Mouse (Mus musculus) limb, embryonic 12.5 days (tissue): ENCODE measurements around the gene Krba1. TPM values are rescaled to one million over a fixed set of nuclear protein-coding genes. Genes with fewer than 3 reads are reported as not detected.

Experiments
- ATAC-seq: fragments of 200-750 bp; cut with Nextera tagmentation; 2 replicates; pipeline ENCODE4 v1.8.0; 2017; ENCODE audit warnings: low read depth, moderate TSS enrichment; ENCODE audit not compliant: insufficient number of reproducible peaks, insufficient read depth, low FRiP score, low TSS enrichment
- H3K27ac ChIP-seq: fragments of 300-500 bp; sonication (generic); 2 replicates; pipeline ENCODE4 v1.5.1; 2016; ENCODE audit warnings: mild to moderate bottlenecking, moderate library complexity
- H3K27me3 ChIP-seq: fragments of 300-500 bp; sonication (generic); 2 replicates; pipeline ENCODE4 v1.6.1; 2016; ENCODE audit warnings: mild to moderate bottlenecking, moderate library complexity
- H3K36me3 ChIP-seq: fragments of 300-500 bp; sonication (generic); 2 replicates; pipeline ENCODE4 v1.6.1; 2016; ENCODE audit warnings: mild to moderate bottlenecking, moderate library complexity
- H3K4me1 ChIP-seq: fragments of 300-500 bp; sonication (generic); replicated peaks from 2 replicates; pipeline ENCODE4 v1.6.1; 2016
- H3K4me2 ChIP-seq: fragments of 300-500 bp; sonication (generic); 2 replicates; pipeline ENCODE4 v1.6.1; 2016; ENCODE audit warnings: mild to moderate bottlenecking, moderate library complexity
- H3K4me3 ChIP-seq: fragments of 300-500 bp; sonication (generic); replicated peaks from 2 replicates; pipeline ENCODE4 v1.5.1; 2016; ENCODE audit warnings: mild to moderate bottlenecking
- H3K9ac ChIP-seq: fragments of 300-500 bp; sonication (generic); replicated peaks from 2 replicates; pipeline ENCODE4 v1.6.1; 2016; ENCODE audit warnings: mild to moderate bottlenecking, moderate library complexity
- H3K9me3 ChIP-seq: fragments of 300-500 bp; sonication (generic); 2 replicates; pipeline ENCODE4 v1.6.1; 2016; ENCODE audit warnings: mild to moderate bottlenecking, moderate library complexity
- WGBS: fragments of 180-500 bp; shearing (Covaris S2); methylation state at CpG from one replicate; pipeline ENCODE4 v1.1.7; 2016; 5-methylcytosine and 5-hydroxymethylcytosine counted together
- polyA plus RNA-seq: library from polyadenylated mRNA; unstranded; fragments of >200 nt; fragmentation: Nextera tagmentation; extraction: Ambion mirVana; gene quantifications from 2 replicates; pipeline ENCODE4 v1.2.1, GENCODE M21; 2016

The Krba1 gene
- polyA plus RNA-seq, 1 experiment from 2014 or later = 29.9 TPM

DNA sequence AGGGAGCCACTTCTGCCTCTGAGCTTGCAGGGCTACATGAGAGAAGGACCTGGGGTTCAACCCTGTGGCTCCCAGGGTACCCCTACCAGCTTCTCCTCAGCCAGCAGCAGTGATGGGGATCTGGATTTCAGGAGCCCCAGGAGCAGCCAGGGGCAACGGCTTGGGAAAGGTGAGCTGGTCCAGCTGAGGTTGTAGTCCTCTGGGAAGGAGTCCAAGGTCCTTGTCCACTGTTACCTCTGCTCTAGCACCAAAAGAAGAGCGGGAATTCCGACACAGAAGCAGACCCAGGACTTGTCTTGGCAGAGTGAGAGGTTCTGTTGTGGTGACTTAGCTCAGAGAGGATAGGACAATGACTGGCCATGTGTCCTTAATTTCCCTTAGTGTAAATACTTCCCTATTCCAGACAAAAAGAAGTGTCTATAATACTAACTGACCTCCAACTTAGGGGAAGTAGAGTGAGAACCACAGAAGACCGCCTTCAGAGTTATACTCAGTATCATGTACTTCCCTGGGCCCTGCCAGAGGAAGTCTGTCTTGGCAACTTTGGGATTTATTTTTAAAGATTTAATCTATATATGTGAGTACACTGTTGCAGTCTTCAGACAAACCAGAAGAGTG lies 14.4 kb downstream of the Krba1 start:
- no peaks in the 10 kb centered on the region for H3K27me3 ChIP-seq
- no peak overlapping the region for H3K4me3 ChIP-seq
- no peaks in the 10 kb centered on the region for H3K4me1 ChIP-seq
- H3K9me3 ChIP-seq = no peaks in the 10 kb centered on the region
- no peak overlapping the region for H3K9ac ChIP-seq
- H3K27ac ChIP-seq = no peak overlapping the region
- 93% methylated on average over 4 of the region's 4 CpGs for WGBS
- H3K4me2 ChIP-seq = no peak overlapping the region
- no peak for ATAC-seq
- peaks cover 100% of the 10 kb centered on the region for H3K36me3 ChIP-seq

DNA sequence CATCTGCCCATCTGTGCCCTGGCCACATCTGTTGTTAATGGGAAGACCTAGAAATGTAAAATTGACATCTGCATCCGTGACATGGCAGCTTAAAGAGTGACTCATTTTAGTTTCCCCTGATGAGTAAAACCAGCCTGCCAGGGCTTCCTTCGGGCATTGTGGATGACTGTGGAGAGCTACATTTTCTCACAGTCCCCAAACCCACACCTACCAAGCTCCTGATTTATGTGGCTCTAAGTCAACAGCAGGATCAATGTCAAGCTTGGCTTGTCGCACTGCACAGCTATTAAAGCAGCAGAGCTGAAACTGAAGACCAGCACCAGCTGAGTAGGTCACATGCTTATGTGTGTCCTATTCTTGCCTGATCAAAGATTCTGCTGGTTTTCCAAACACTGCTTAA lies 15.2 kb downstream of the Krba1 start:
- Histone ChIP-seq H3K9ac (no peak overlapping the region), H3K9me3 (no peaks in the 10 kb centered on the region), H3K27ac (no peak overlapping the region), H3K4me2 (no peak overlapping the region), H3K4me1 (no peaks in the 10 kb centered on the region), H3K4me3 (no peak overlapping the region), H3K36me3 (peaks cover 100% of the 10 kb centered on the region), H3K27me3 (no peaks in the 10 kb centered on the region)
- ATAC-seq = no peak
- 79% methylated on average over 3 of the region's 3 CpGs for WGBS

DNA sequence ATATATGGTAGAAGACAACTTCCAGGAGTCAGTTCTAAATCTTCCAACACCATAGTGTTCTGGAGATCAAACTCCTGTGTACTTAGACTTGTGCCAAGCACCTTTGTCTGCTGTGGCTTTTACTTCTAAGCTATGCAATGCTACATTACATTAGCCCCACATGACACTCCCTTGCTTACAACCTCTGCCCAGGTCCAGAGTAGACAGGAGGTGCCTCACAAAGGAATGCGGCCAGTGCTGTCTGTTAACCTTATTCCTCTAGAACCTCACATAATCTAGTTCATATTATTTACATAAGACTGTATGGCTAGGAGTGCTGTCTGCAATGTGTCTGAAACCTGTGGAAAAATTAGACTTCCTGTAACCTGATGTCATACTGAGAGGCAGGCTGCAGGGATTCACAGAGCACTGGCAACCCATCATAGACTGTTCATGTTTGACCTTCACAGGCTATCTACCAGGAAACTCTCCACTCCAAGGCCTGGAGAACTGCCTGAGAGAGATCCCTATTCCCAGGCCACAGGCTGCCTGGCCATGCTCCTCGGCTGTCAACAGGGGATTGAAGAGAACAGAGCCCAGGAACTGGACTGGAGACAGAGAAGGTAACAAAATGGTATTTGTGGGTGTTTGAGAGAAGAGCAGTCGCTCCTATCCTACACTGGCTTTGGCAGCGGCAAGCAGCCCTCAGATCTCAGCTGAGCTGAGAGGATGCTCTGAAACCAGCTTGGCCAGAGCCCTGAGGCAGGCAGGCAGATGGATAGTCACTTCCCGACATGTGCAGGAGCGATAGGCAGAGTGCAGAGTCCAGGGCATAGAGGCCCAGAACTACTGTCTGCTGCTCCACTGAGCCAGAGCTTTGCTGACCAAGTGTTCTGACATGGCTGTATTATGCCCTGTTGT lies 16.1 kb downstream of the Krba1 start:
- no peak for ATAC-seq
- 91% methylated on average over 6 of the region's 6 CpGs for WGBS
- H3K9me3 ChIP-seq = no peaks in the 10 kb centered on the region
- H3K4me1 ChIP-seq = no peaks in the 10 kb centered on the region
- no peak overlapping the region for H3K27ac ChIP-seq
- peaks cover 100% of the 10 kb centered on the region for H3K36me3 ChIP-seq
- no peak overlapping the region for H3K9ac ChIP-seq
- H3K4me3 ChIP-seq = no peak overlapping the region
- no peaks in the 10 kb centered on the region for H3K27me3 ChIP-seq
- no peak overlapping the region for H3K4me2 ChIP-seq

DNA sequence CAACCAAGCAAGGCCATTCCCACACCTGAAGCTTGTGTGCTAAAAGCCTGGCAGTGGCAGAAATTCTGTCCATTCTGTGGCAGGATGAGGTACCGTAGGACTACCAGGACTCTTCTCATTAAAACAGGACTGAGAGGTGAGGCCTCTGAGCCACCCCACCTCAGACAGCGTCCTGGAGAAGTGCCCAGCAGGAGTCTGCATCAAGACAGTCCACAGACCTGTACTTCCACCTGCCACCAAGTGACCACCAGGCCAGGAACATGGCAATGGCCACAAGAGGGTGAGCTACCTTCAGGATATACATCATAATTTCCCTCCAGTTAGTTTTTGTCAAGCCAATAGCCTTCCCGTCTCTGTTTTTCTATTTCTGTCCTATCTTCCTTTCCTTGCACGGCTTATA lies 16.8 kb downstream of the Krba1 start:
- Histone ChIP-seq H3K9me3 (no peaks in the 10 kb centered on the region), H3K4me3 (no peak overlapping the region), H3K4me2 (no peak overlapping the region), H3K27me3 (no peaks in the 10 kb centered on the region), H3K9ac (no peak overlapping the region), H3K27ac (no peak overlapping the region), H3K4me1 (no peaks in the 10 kb centered on the region), H3K36me3 (peaks cover 100% of the 10 kb centered on the region)
- ATAC-seq = no peak
- WGBS = 89% methylated on average over 4 of the region's 4 CpGs

DNA sequence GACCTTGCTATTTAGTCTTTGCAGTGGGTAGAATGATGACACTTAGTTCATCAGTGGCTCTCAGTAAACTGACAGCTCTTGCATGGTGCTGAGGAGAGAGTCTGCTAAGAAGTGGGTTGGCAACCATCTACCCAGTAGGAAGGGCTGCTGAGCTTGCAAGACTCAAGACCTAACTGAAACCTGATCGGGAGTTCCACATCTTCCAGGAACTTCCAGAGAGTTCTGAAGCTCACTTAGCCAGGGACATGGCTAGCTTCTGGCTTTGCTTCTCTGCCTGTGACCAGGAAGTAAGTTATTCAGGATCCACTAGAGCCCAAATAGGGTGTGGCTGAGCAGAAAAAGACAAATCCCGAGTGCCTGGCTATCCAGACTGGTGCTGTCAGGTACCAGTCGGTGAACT lies 17.3 kb downstream of the Krba1 start:
- 85% methylated on average over 3 of the region's 3 CpGs for WGBS
- Histone ChIP-seq H3K4me1 (no peaks in the 10 kb centered on the region), H3K27me3 (no peaks in the 10 kb centered on the region), H3K9me3 (no peaks in the 10 kb centered on the region), H3K4me3 (no peak overlapping the region), H3K9ac (no peak overlapping the region), H3K4me2 (no peak overlapping the region), H3K27ac (no peak overlapping the region), H3K36me3 (peaks cover 100% of the 10 kb centered on the region)
- no peak for ATAC-seq

DNA sequence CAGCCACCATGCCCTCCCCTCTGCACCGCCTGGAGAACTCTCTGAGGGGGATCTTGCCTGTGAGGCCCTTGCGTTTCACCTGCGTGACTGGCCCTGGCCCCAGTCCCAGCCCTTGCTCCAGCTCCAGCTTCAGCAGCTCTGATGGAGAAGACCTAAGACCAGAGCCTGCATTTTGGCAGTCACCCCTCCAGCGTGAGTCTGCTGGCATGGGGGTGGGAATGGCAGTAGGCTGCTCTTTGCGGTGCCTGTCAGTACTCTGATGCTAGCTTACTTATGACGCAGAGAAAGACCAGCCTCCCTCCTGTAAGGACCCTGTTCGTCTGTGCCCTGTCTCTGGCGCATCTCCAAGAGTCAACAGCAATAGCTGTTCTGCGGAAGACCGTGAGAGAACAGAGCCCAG lies 17.7 kb downstream of the Krba1 start:
- H3K4me3 ChIP-seq = no peak overlapping the region
- H3K36me3 ChIP-seq = peaks cover 100% of the 10 kb centered on the region
- no peak overlapping the region for H3K27ac ChIP-seq
- 89% methylated on average over 10 of the region's 10 CpGs for WGBS
- H3K27me3 ChIP-seq = no peaks in the 10 kb centered on the region
- H3K4me2 ChIP-seq = no peak overlapping the region
- no peaks in the 10 kb centered on the region for H3K4me1 ChIP-seq
- no peak for ATAC-seq
- H3K9ac ChIP-seq = no peak overlapping the region
- H3K9me3 ChIP-seq = no peaks in the 10 kb centered on the region

DNA sequence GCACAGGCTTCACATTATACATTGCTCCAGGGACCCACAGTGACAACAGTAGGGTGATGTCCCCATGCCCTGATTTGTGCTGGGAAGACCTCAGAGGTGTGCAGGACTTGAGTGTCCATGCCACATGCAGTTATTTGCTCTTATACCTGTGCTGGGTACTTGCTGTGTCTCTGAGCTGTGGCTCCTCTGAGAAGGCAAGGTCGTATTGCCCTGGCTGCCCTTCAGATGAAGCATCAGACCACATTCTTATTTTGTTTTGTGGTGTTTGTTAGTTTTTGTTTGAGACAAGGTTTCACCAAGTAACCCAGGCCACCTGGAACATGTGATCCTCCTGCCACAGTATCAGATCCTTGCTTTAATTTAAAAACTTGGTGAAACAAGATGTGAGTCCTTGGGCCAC lies 19.5 kb downstream of the Krba1 start:
- Histone ChIP-seq H3K9ac (no peak overlapping the region), H3K4me2 (no peak overlapping the region), H3K4me3 (no peak overlapping the region), H3K27me3 (no peaks in the 10 kb centered on the region), H3K27ac (no peak overlapping the region), H3K9me3 (no peaks in the 10 kb centered on the region), H3K36me3 (peaks cover 90% of the 10 kb centered on the region), H3K4me1 (no peaks in the 10 kb centered on the region)
- ATAC-seq = no peak
- WGBS = 84% methylated on average over 1 of the region's 1 CpGs

DNA sequence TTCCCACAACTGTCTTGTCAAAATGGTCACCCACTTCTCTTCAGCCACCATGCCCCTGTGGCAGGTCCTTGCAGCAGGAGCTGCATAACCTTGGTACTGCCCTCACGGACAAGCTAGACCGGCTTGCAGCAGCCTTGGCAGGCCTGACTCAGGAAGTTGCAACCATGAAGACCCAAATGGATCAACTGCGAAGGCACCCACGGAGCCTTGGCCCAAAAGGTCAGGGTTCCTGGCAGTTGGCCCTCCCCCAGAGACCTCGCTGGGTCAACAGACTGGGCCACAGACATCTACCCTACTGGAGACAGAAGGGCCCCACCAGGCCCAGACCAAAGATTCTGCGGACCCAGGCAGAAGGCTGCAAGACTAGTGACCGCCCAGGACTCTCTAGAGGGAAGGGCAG lies 20.2 kb downstream of the Krba1 start:
- no peak for ATAC-seq
- Histone ChIP-seq H3K36me3 (peaks cover 83% of the 10 kb centered on the region), H3K9ac (no peak overlapping the region), H3K4me3 (no peak overlapping the region), H3K27ac (no peak overlapping the region), H3K4me1 (peaks cover 3% of the 10 kb centered on the region), H3K27me3 (no peaks in the 10 kb centered on the region), H3K4me2 (no peak overlapping the region), H3K9me3 (no peaks in the 10 kb centered on the region)
- 93% methylated on average over 7 of the region's 7 CpGs for WGBS

DNA sequence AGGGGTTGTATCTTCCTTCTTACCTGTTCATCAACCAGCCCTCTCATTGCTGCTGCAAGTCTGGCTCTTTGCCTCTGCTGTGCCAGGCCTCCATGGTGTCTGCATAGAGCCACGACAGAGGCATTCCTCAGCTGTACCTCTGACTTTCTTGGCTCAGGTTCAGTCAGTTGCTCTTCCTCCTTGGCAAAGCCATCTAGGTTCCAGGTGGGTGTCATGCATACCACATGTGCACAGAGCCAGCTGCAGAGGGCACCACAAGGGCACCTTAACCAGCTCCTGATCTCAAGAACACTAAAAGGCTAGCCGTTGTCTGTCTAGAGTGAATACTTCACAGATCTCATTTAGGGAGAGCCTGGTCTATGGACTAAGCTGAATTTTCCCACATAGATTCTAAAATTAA lies 21.1 kb downstream of the Krba1 start:
- Histone ChIP-seq H3K4me2 (no peak overlapping the region), H3K9ac (no peak overlapping the region), H3K4me3 (no peak overlapping the region), H3K27me3 (no peaks in the 10 kb centered on the region), H3K27ac (no peak overlapping the region), H3K4me1 (peaks cover 9% of the 10 kb centered on the region), H3K36me3 (peaks cover 74% of the 10 kb centered on the region), H3K9me3 (no peaks in the 10 kb centered on the region)
- 82% methylated on average over 2 of the region's 2 CpGs for whole genome bisulfite sequencing
- no peak for ATAC-seq

DNA sequence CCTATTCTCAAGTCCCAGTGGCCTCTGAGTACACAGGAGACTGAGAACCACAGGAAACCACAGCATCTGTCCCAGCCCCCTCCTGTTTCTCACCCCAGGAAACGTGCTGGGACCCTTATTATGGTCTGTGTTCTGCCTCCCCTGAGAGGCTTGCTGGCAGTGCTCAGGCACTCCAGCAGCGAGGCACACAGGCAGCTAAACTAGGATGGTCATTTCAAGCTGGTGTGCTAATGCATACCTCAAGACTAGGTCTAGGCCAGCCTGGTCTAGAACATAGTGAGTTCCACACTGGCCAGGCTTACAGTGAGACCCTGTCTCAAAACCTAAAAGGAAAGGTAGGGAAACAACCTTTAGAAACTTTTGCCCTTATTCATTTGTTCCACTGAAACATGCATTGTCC lies 25.3 kb downstream of the Krba1 start:
- H3K4me3 ChIP-seq = no peak overlapping the region
- no peaks in the 10 kb centered on the region for H3K27me3 ChIP-seq
- 15% methylated on average over 2 of the region's 2 CpGs for WGBS
- no peak overlapping the region for H3K9ac ChIP-seq
- H3K4me1 ChIP-seq = peaks cover 19% of the 10 kb centered on the region
- ATAC-seq = no peak
- H3K27ac ChIP-seq = no peak overlapping the region
- H3K36me3 ChIP-seq = peaks cover 33% of the 10 kb centered on the region
- H3K4me2 ChIP-seq = no peak overlapping the region
- H3K9me3 ChIP-seq = no peaks in the 10 kb centered on the region

DNA sequence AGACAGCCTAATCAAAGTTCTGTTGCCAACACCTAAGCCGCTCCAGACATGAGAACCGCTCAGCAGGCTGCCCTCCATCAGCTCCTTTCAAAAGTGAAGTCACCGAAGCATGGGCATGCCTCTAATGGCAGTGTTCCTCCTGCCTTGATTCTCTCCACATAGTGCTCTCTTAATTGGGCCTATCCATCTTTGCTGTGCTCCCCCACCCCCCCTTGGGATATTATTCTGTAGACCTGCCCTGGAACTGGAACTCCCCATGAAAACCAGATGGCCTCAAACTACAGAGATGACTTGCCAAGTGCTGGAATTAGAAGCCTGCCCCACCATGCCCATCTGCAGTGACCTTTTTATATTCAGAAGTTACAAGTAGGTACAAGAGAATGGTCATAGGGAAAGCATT lies 27.9 kb downstream of the Krba1 start:
- no peak for ATAC-seq
- H3K4me1 ChIP-seq = peaks cover 19% of the 10 kb centered on the region
- no peaks in the 10 kb centered on the region for H3K9me3 ChIP-seq
- no peak overlapping the region for H3K4me2 ChIP-seq
- peaks cover 6% of the 10 kb centered on the region for H3K36me3 ChIP-seq
- WGBS = 53% methylated on average over 3 of the region's 3 CpGs
- no peak overlapping the region for H3K27ac ChIP-seq
- no peak overlapping the region for H3K4me3 ChIP-seq
- H3K9ac ChIP-seq = no peak overlapping the region
- no peaks in the 10 kb centered on the region for H3K27me3 ChIP-seq
